Mouse (Mus musculus) midbrain, embryonic 15.5 days (tissue): ENCODE results near the gene Gse1. TPM values are rescaled to one million over a fixed set of nuclear protein-coding genes. Genes with fewer than 3 reads are reported as not detected.

Experiments
- microRNA-seq: library from miRNA; unstranded; fragments of <30 nt; microRNA quantifications from one replicate; pipeline ENCODE4, GENCODE M21; 2016
- polyA plus RNA-seq: library from polyadenylated mRNA; unstranded; fragments of >200 nt; fragmentation: Nextera tagmentation; extraction: Ambion mirVana; gene quantifications from 2 replicates; pipeline ENCODE4 v1.2.1, GENCODE M21; 2015

Gene Gse1
- polyA plus RNA-seq, 1 experiment from 2014 or later = 21.2 TPM

Small RNA genes within 50 kb of the gene (microRNA-seq; reads per million reads assigned to microRNA genes)
- gene Gm22715 (not detected), gene Mir7687 (0.92 reads per million)

Other genes with a start within 250 kb of the Gse1 start
- 2.9 TPM in 2 replicates for gene Crispld2, start 236.0 kb upstream of the Gse1 start, polyA plus RNA-seq
- gene Zdhhc7, start 127.0 kb upstream of the Gse1 start, polyA plus RNA-seq = 31.3 and 33.8 TPM in 2 replicates
- 33.6 and 35.7 TPM in 2 replicates for gene 6430548M08Rik, start 114.3 kb upstream of the Gse1 start, polyA plus RNA-seq
- gene Fam92b, start 51.0 kb upstream of the Gse1 start, polyA plus RNA-seq = 2.1 and 2.2 TPM in 2 replicates